Mouse (Mus musculus) E14TG2a.4 (cell line): ENCODE measurements around the gene Alk.

ENCODE experiments used
- CTCF ChIP-seq: conservative IDR thresholded peaks from 2 replicates; pipeline ENCODE4 v1.5.1; 2014; ENCODE audit warnings: low read length
- POU5F1 ChIP-seq: IDR thresholded peaks from 2 replicates; pipeline ENCODE4 v1.6.1; 2014; ENCODE audit warnings: low read length, borderline replicate concordance

DNA sequence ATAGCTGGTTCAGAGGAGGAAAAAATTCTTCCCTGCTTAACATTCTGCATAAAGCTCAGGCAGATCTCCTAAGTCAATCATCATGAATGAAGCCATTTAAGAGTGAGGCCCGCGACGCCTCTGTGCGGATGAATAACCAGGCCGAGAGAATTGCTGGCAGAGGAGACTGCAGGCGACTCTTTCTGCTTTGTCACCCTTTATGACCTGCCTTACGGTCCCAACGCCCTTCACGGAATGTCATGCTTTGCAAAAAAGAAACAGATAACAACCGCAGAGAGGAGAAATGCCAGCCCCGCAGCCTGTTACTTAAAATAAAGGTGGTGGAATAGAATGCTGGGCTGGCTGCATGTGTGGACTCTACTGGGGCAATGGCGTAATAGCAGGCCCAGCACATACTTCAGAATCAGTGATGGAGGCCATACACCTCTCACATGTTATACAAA is 517.1 kb downstream of the Alk start:
- no peak for TF ChIP-seq CTCF
- TF ChIP-seq POU5F1, result no peak
